Mouse (Mus musculus): ENCODE measurements around the gene Dnah3. TPM values are rescaled to one million over a fixed set of nuclear protein-coding genes. Genes with fewer than 3 reads are reported as not detected.

Dnah3 gene
- polyA plus RNA-seq (2014; fragmentation: Illumina TruSeq; extraction: RNeasy Lipid Tissue Mini Kit (QIAGEN cat#74804); ENCODE audit: low read depth, low replicate concordance) = not detected

DNA sequence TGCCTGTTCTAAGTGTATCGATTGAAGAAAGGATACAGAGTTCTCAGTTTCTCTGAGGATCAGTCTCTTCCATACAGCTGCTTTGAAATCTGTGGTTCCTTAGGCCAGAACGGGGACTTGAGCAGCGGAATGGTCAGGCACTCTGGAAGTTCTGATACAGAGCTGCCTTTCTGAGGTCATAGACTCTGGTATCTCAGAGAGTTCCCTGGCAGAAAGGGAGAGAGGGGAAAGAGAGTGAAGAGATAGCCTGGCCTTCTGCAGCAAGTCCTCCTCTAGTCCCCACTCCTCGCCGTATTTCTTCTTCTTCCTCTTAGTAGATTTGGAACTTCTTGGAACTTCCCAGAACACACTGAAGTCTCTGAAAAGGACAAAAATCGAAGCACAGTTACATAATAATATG is at the start of gene Dnah3:
Gene Dnah3 (minus strand): TSS at position 101 of the 400 bp plus-strand sequence.

DNA sequence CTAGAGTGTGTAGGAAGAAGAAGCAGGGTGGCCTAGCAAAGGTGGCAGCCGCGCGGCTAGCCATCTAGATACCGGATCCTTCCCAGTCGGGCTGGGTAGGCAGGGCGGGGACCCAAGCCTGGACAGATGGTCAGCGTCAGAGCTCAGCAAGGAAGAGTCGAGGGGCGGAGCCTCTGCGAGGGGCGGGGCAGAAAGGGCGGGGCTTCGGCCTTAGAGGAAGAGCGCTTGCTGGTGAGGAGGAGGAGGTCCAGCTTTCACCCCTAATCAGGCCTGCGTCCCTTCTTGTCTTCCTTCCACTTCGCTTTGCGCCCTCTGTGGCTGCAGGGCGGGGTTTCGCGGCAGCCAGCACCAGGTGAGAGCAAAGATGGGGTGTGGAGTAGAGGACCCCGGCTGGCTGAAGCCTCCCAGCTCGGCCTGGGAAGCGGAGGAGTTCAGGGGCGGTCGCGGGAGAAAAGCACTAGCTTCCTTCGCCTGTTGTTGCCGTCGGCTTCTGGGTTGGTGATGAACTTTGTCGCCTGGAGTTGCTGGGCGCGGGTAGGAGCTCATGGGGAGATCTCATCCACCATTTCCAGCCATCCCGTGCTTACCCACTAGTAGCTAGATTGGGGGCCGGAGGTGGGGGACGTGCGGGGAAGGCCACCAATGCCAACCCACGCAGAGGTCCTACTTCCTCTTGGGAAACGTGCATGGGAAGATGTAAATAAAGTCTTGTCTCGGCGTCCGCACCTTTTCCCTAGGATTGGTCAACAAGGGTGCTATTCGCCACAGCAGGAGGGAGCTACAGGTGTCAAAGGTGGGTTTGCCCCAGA is 7.3 kb upstream of the Dnah3 start, which contains the start of gene Tmem159:
Gene Tmem159 (plus strand): TSS at position 190 of the 809 bp plus-strand sequence.

DNA sequence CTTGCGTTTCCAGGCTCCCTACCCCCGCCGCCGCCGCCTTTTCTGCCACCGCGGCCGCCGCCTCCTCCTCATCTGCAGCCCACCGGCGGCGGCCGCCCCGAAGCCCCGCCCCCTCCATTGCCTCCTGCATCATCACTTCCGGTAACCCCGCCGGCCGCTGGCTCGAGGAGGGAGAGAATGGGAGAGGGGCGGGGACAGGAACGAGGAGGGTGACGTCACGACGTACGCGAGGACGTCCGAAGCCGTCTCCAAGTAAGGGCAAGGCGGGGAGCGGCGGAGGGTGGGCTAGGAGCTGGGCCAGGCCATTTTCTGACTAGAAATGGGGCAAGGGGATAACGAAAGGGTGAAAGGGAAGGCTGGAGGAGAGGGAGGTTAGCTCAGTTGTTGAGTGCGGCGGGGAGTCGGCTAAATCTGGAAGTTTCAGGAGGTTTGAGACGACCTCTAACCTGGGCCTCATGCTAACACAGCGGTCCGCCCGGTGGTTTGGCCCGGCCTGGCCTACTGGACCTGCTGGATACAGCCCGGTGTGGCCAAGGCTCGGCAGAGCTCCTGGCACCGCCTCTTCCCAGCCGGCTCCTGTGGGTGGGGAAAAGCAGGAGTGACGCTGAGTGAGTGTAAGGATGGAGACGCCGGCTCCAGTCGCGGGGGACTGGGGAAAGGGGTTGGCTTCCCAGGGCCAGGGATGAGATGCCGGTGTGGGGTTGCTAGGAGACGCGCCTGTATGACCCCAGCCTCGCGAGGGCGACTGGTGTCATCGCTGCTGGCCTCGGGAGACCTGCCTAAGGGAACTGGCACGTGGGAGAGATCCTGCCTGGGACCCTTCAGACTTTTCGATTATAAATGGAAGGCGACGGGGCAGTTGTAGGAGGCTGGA is 199.2 kb downstream of the Dnah3 start, which contains the start of the genes Lyrm1 and Dcun1d3:
Gene Lyrm1 (plus strand): TSS at position 223 of the 874 bp plus-strand sequence.
Gene Dcun1d3 (minus strand): TSS at position 660 of the 874 bp plus-strand sequence.

Other genes starting within 250 kb of the Dnah3 start
- 10.9 TPM for gene Lyrm1, start 199.4 kb downstream of the Dnah3 start, polyA plus RNA-seq (2014; fragmentation: Illumina TruSeq; extraction: RNeasy Lipid Tissue Mini Kit (QIAGEN cat#74804); ENCODE audit: low read depth, low replicate concordance)
- 5.8 TPM for gene Dcun1d3, start 199.0 kb downstream of the Dnah3 start, polyA plus RNA-seq (2014; fragmentation: Illumina TruSeq; extraction: RNeasy Lipid Tissue Mini Kit (QIAGEN cat#74804); ENCODE audit: low read depth, low replicate concordance)
- 39.3 TPM for gene Tmem159, start 7.1 kb upstream of the Dnah3 start, polyA plus RNA-seq (2014; fragmentation: Illumina TruSeq; extraction: RNeasy Lipid Tissue Mini Kit (QIAGEN cat#74804); ENCODE audit: low read depth, low replicate concordance)
- 0.39 TPM for gene Zp2, start 50.0 kb upstream of the Dnah3 start, polyA plus RNA-seq (2014; fragmentation: Illumina TruSeq; extraction: RNeasy Lipid Tissue Mini Kit (QIAGEN cat#74804); ENCODE audit: low read depth, low replicate concordance)
- gene Anks4b, start 78.6 kb upstream of the Dnah3 start, polyA plus RNA-seq (2014; fragmentation: Illumina TruSeq; extraction: RNeasy Lipid Tissue Mini Kit (QIAGEN cat#74804); ENCODE audit: low read depth, low replicate concordance) = not detected
- gene Crym, start 106.8 kb upstream of the Dnah3 start, polyA plus RNA-seq (2014; fragmentation: Illumina TruSeq; extraction: RNeasy Lipid Tissue Mini Kit (QIAGEN cat#74804); ENCODE audit: low read depth, low replicate concordance) = 0.68 TPM
- not detected for gene Abca14, start 108.7 kb upstream of the Dnah3 start, polyA plus RNA-seq (2014; fragmentation: Illumina TruSeq; extraction: RNeasy Lipid Tissue Mini Kit (QIAGEN cat#74804); ENCODE audit: low read depth, low replicate concordance)
- gene Abca15, start 233.4 kb upstream of the Dnah3 start, polyA plus RNA-seq (2014; fragmentation: Illumina TruSeq; extraction: RNeasy Lipid Tissue Mini Kit (QIAGEN cat#74804); ENCODE audit: low read depth, low replicate concordance) = not detected

Data from heart, adult 10 weeks (tissue).